ENCODE assay signal across 10 mouse cellular contexts in genomic region chr19:46510401-46510800, GRCm38 (mm10). TPM values are rescaled to one million over a fixed set of nuclear protein-coding genes. Genes with fewer than 3 reads are reported as not detected.
DNase-seq lines count a peak whose midpoint lies in the region; ATAC-seq and TF ChIP-seq lines count a peak whose summit lies in the region.
"Had no signal": no experiment of that assay in that cellular context is flagged by ENCODE, and none has a peak within 500 bp of the region (broad histone marks: within the 10 kb centered on the region; RNA-seq: fewer than 3 reads in every experiment).

No protein-coding gene starts in this region.

- DNase-seq in heart, postnatal 14 days = no peak
- peak; percentile 23 for DNase-seq in lung, adult 2 months
- DNase-seq in lung, postnatal 25 days (ENCODE audit: low spot score) = no peak
- no peak for DNase-seq in left cerebral cortex, adult 18-20 months (ENCODE audit: low spot score in 2 of 2)
- DNase-seq in layer of hippocampus, adult 18-20 months (ENCODE audit: low spot score in 2 of 2) = no peak
- DNase-seq: layer of hippocampus, adult 9-11 months had no signal

- peak overlapping the region; percentile 53 for H3K27ac ChIP-seq in heart, embryonic 15.5 days
- H3K27ac ChIP-seq in bone marrow macrophage, adult 2 months (ENCODE audit: insufficient read depth, low read depth, low read length) = peak overlapping the region; percentile 93
- H3K27ac ChIP-seq in liver, embryonic 16.5 days (ENCODE audit: low read length) = peak overlapping the region; percentile 37; the same call in 1 of the 2 replicates

- H3K4me3 ChIP-seq in heart, embryonic 15.5 days = no peak overlapping the region
- no peak overlapping the region for H3K4me3 ChIP-seq in lung, adult 2 months (replicated peaks; ENCODE audit: extremely low read depth, low read depth, low read length)
- H3K4me3 ChIP-seq in bone marrow macrophage, adult 2 months (ENCODE audit: insufficient read depth, low read length) = peak overlapping the region; percentile 16; the same call in 1 of the 2 replicates
- no peak overlapping the region for H3K4me3 ChIP-seq in liver, embryonic 16.5 days (ENCODE audit: low read depth, low read length)
- H3K4me3 ChIP-seq: forebrain, embryonic 12.5 days had no signal

- H3K4me1 ChIP-seq in heart, embryonic 15.5 days (replicated peaks) = peaks cover 64% of the 10 kb centered on the region
- H3K4me1 ChIP-seq in lung, adult 2 months (ENCODE audit: control insufficient read depth, insufficient read depth, low read length) = peaks cover 60% of the 10 kb centered on the region
- peaks cover 69% of the 10 kb centered on the region for H3K4me1 ChIP-seq in bone marrow macrophage, adult 2 months (ENCODE audit: control insufficient read depth, insufficient read depth, low read length)
- H3K4me1 ChIP-seq in liver, embryonic 16.5 days (ENCODE audit: control insufficient read depth, low read depth, low read length) = peaks cover 54% of the 10 kb centered on the region

- H3K9me3 ChIP-seq in heart, embryonic 15.5 days (replicated peaks) = no peaks in the 10 kb centered on the region
- no peaks in the 10 kb centered on the region for H3K9me3 ChIP-seq in liver, embryonic 16.5 days (replicated peaks; ENCODE audit: control insufficient read depth, low read length)
- H3K9me3 ChIP-seq: forebrain, embryonic 12.5 days had no signal

- TF ChIP-seq POLR2A in lung, adult 2 months (IDR thresholded peaks at IDR 0.05; ENCODE audit: borderline replicate concordance, extremely low read depth, low read depth, low read length) = no peak
- TF ChIP-seq POLR2A in bone marrow macrophage, adult 2 months (IDR thresholded peaks at IDR 0.05; ENCODE audit: borderline replicate concordance, low read depth, low read length) = no peak

- H3K9ac ChIP-seq in heart, embryonic 15.5 days = no peak overlapping the region
- H3K9ac ChIP-seq in liver, embryonic 16.5 days (ENCODE audit: low read depth, low read length) = no peak overlapping the region
- H3K9ac ChIP-seq: forebrain, embryonic 12.5 days had no signal

- intact Hi-C loops in heart, postnatal 14 days (cut with DNase I) = loop anchor here (2.0 kb wide), 1 partner anchor 14 kb away; no protein-coding TSS in a partner anchor

- H3K27me3 ChIP-seq in heart, embryonic 15.5 days = no peaks in the 10 kb centered on the region
- H3K27me3 ChIP-seq in liver, embryonic 16.5 days (ENCODE audit: control insufficient read depth, insufficient read depth, low read depth, low read length) = no peaks in the 10 kb centered on the region
- H3K27me3 ChIP-seq: forebrain, embryonic 12.5 days had no signal

- ATAC-seq in heart, embryonic 15.5 days (replicated peaks; ENCODE audit: insufficient number of reproducible peaks, insufficient read depth, low FRiP score, low read depth) = no peak
- ATAC-seq in liver, embryonic 16.5 days (ENCODE audit: low read depth) = no peak

- peaks cover 55% of the 10 kb centered on the region for H3K36me3 ChIP-seq in heart, embryonic 15.5 days
- H3K36me3 ChIP-seq in liver, embryonic 16.5 days (ENCODE audit: control insufficient read depth, insufficient read depth) = peaks cover 33% of the 10 kb centered on the region

- WGBS in heart, embryonic 15.5 days = 31% methylated on average over 5 of the region's 5 CpGs
- WGBS in lung, adult 2 months = 12% methylated on average over 5 of the region's 5 CpGs
- 60% methylated on average over 5 of the region's 5 CpGs for WGBS in liver, embryonic 16.5 days (ENCODE audit: insufficient replicate concordance)

- no peak overlapping the region for H3K4me2 ChIP-seq in heart, embryonic 15.5 days
- no peak overlapping the region for H3K4me2 ChIP-seq in liver, embryonic 16.5 days (ENCODE audit: low read depth, low read length)
- H3K4me2 ChIP-seq: forebrain, embryonic 12.5 days had no signal

- TF ChIP-seq CTCF in lung, adult 2 months (IDR thresholded peaks at IDR 0.05; ENCODE audit: insufficient read depth, low read length) = no peak
- TF ChIP-seq CTCF in bone marrow macrophage, adult 2 months (IDR thresholded peaks at IDR 0.05; ENCODE audit: low read depth, low read length) = no peak

RNA-seq across cellular contexts. Expression of gene Trim8, which starts 8.9 kb away (rescaled TPM):
- 15.9 and 19.2 TPM in 2 replicates for polyA plus RNA-seq in heart, embryonic 15.5 days (2015; fragmentation: Nextera tagmentation; extraction: Ambion mirVana)
- 10 to 100 TPM; 47.6 to 50.0 TPM for total RNA-seq in heart, postnatal 14 days (2021)
- 87.2 and 115 TPM in 2 replicates for polyA plus RNA-seq in lung, adult 2 months (2012; rRNA removed)
- 66.3 and 69.0 TPM in 2 replicates for polyA plus RNA-seq in bone marrow macrophage, adult 2 months (2012; ENCODE audit: insufficient read depth, insufficient read length, missing spikeins)
- polyA plus RNA-seq in liver, embryonic 16.5 days (2015; fragmentation: Nextera tagmentation; extraction: Ambion mirVana) = 7.7 and 10.5 TPM in 2 replicates
- 100 to 1,000 TPM; 119 to 120 TPM for total RNA-seq in left cerebral cortex, adult 18-20 months (2021)
- total RNA-seq in layer of hippocampus, adult 18-20 months (2021) = 100 to 1,000 TPM; 110 to 112 TPM

Comparison
In these comparisons a context has a peak if more than half of its experiments do, and no peak if none do; other contexts are left out.
1. H3K27ac ChIP-seq: peak in every context shown above with its lines; median percentile 93 in bone marrow macrophage, adult 2 months; 53 in heart, embryonic 15.5 days; 37 in liver, embryonic 16.5 days.